Mouse (Mus musculus) CD4-positive naive resting alpha-beta T cell, adult 57 days (primary cell): ENCODE data around the gene Lamtor5. TPM values are rescaled to one million over a fixed set of nuclear protein-coding genes. Genes with fewer than 3 reads are reported as not detected.

Experiments
- total RNA-seq: library from RNA; stranded (reverse); gene quantifications from one replicate; pipeline ENCODE4 v1.2.4, GENCODE M21; 2023

Gene Lamtor5
- total RNA-seq, result 37.0 TPM

DNA sequence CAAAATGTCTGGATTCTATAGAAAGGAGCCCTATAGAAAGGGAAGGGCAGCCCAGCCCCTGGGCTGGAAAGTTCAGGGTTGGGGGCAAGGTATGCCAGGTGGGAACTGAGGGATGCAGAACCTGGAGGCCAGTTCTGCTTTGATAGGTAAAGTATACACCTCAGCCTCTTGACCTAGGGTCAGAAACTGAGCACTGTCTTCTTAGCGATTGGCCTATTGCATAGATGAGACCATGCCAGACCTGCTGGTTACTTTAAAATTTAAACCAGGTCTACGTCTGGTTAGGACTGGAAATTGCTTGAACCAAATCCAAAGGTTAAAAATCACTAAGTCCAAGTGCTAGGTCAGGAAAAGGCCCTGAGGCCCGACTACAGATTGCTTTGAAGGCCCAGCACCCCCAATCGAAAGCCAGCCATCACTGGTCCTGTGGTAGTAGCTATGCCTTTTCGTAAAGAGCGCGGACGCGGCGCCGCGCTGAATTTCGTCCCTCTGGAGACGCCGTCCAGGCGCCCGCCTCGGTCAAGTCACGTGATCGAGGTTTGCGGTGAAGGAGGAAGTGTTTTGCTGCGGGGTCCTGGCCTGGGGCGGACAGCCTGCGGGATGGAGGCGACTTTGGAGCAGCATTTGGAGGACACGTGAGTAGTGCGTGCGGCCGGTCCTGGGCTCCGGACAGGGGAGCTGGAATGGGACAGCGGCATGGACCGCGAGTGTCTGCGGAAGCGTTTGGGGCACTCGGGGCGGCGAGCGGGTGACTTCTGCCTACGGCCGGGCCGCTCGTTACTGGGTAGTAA is at the start of gene Lamtor5:
Lamtor5 (plus strand) TSS at position 380 of the 791 bp plus-strand sequence.

GRCm38 (mm10) chr3:107230527-107230926 is 48.1 kb upstream of the Lamtor5 start, which contains the start of gene A630076J17Rik:
TSS of gene A630076J17Rik (plus strand) at chr3:107230614.

DNA sequence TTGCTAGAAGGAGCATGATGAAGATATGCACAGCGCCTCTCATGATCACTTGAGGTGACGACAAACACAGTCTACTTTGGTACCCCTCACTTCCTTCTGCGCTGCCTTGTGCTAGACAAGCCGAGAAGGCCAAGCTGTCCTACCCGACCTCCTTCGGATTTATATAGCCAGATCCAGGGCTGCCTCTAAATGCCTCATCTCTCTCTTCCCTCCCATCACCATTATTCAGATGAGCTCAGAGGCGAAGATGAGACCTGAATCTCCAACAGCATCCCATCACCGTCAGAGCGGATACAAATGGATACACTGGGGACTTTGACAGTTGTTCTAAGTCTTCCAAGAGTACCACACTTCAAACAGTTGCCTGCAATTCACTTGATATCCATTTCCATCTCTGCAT is 39.1 kb upstream of the Lamtor5 start, which contains the start of gene Prok1:
Prok1 (minus strand) TSS at position 101 of the 400 bp plus-strand sequence.

DNA sequence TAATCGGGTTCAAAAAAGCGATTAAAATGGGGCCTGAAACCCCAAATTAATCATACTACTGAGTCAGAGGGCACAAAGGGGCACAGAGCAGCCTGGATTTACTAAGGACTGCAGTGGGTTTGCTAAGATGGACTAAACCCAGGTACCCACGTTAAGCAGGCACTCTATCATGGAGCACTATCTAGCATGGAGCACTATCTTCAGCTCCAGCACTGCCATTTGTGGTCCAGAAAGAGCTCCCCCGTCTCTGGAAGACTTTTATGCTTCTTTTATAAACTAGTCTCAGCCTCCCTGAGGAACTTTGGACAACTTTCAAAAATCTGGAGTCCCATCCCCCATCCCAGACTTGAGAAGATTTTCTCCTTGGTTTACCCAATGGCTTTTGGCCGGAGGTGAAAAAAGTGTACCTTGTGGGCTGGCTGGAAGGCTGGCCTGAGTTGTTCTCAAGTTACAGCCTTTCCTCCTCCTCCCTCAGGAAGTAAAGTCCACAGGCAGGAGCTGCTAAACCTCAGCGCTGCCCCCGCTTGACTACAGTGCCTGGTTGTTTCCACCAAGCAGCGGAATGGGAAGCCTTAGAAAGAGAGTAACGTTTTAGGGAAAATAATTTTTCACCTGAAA is 12.2 kb downstream of the Lamtor5 start, which contains the start of gene Slc16a4:
Slc16a4 (plus strand) TSS at position 467 of the 618 bp plus-strand sequence.

Other genes with a start within 250 kb of the Lamtor5 start
- 50.2 TPM for gene Kcna3, start 242.7 kb upstream of the Lamtor5 start, total RNA-seq
- gene Kcna2, start 177.7 kb upstream of the Lamtor5 start, total RNA-seq, result 2.7 TPM
- gene Kcna10, start 95.8 kb upstream of the Lamtor5 start, total RNA-seq, result not detected
- gene Cym, start 57.1 kb upstream of the Lamtor5 start, total RNA-seq, result 0.80 TPM
- not detected for gene A630076J17Rik, start 48.2 kb upstream of the Lamtor5 start, total RNA-seq
- gene Prok1, start 39.2 kb upstream of the Lamtor5 start, total RNA-seq, result not detected
- gene Slc16a4, start 12.4 kb downstream of the Lamtor5 start, total RNA-seq, result 0.53 TPM
- gene Rbm15, start 54.8 kb downstream of the Lamtor5 start, total RNA-seq, result 48.5 TPM
- gene Kcnc4, start 180.7 kb downstream of the Lamtor5 start, total RNA-seq, result not detected
- not detected for gene Slc6a17, start 239.2 kb downstream of the Lamtor5 start, total RNA-seq